Mouse (Mus musculus) cortical plate, adult 2 months (tissue): ENCODE results near the gene Mpdu1.

Source experiments
- CTCF ChIP-seq: fragments of 200-500 bp; IDR thresholded peaks from 2 replicates; pipeline ENCODE4 v1.5.1; 2011; ENCODE audit warnings: mild to moderate bottlenecking, control low read depth, low read length; ENCODE audit not compliant: insufficient read depth; ENCODE audit errors: extremely low read depth
- POLR2A ChIP-seq: fragments of 200-500 bp; IDR thresholded peaks from 2 replicates; pipeline ENCODE4 v1.6.1; 2011; ENCODE audit warnings: mild to moderate bottlenecking, low read length, control low read depth; ENCODE audit not compliant: insufficient read depth; ENCODE audit errors: extremely low read depth

- TF ChIP-seq CTCF (no peak), POLR2A (no peak)
Observed at GRCm38 (mm10) chr11:69663795-69664194, 1.4 kb upstream of the Mpdu1 start.
